Mouse (Mus musculus) adrenal gland, adult 18-20 months (tissue): ENCODE measurements around the gene Hykk. TPM values are rescaled to one million over a fixed set of nuclear protein-coding genes. Genes with fewer than 3 reads are reported as not detected.

Experiments used
- DNase-seq, 2 experiments: peaks; one replicate each; pipeline ENCODE4 v3.0.0; 2021 to 2022; ENCODE audit warnings: low spot score in 2 of 2
- total RNA-seq, 2 experiments: library from RNA; stranded (reverse); gene quantifications; 1 replicate in 1 of 2; 2 replicates in 1 of 2; pipeline ENCODE4 v1.2.3; 2021

Gene Hykk
- total RNA-seq, 2 experiments from 2014 or later = 1.6 to 2.1 TPM

GRCm38 (mm10) chr9:54980674-54981073 is 63.6 kb downstream of the Hykk start, which contains the start of gene Chrna5:
Gene Chrna5 (plus strand): TSS chr9:54980880.
- DNase-seq = no peak

GRCm38 (mm10) chr9:54981291-54982191 is 64.5 kb downstream of the Hykk start:
- DNase-seq = peak in 1 of 2 experiments; percentile 9

- no peak for DNase-seq
These were observed 65.3 kb downstream of the Hykk start for GRCm38 (mm10) chr9:54982401-54982800.

GRCm38 (mm10) chr9:54990362-54990761 is 73.3 kb downstream of the Hykk start:
- DNase-seq = no peak

- no peak for DNase-seq
These were observed 77.3 kb downstream of the Hykk start for GRCm38 (mm10) chr9:54994381-54994780.

GRCm38 (mm10) chr9:54995645-54996044 is 78.6 kb downstream of the Hykk start:
- DNase-seq = no peak

Other genes with a start within 250 kb of the Hykk start
- 10 to 100 TPM; 34.7 to 51.7 TPM for gene Dnaja4, start 218.4 kb upstream of the Hykk start, total RNA-seq
- gene Wdr61, start 182.8 kb upstream of the Hykk start, total RNA-seq = 10 to 100 TPM; 66.4 to 71.3 TPM
- gene Crabp1, start 152.5 kb upstream of the Hykk start, total RNA-seq = 10 to 100 TPM in 1 of 2 experiments, 1 to 10 TPM in 1; 9.8 to 13.7 TPM
- 10 to 100 TPM; 30.7 to 42.8 TPM for gene Ireb2, start 53.5 kb upstream of the Hykk start, total RNA-seq
- gene Psma4, start 33.5 kb downstream of the Hykk start, total RNA-seq = 100 to 1,000 TPM; 162 to 186 TPM
- not detected for gene AY074887, start 33.7 kb downstream of the Hykk start, total RNA-seq
- gene Chrna5, start 63.6 kb downstream of the Hykk start, total RNA-seq = 1 to 10 TPM in 1 of 2 experiments, under 1 TPM in 1; 0.46 to 1.6 TPM
- 10 to 100 TPM; 15.0 to 21.7 TPM for gene Chrna3, start 109.3 kb downstream of the Hykk start, total RNA-seq
- 10 to 100 TPM in 1 of 2 experiments, 1 to 10 TPM in 1; 7.7 to 10.6 TPM for gene Chrnb4, start 131.5 kb downstream of the Hykk start, total RNA-seq
- gene Ube2q2, start 231.6 kb downstream of the Hykk start, total RNA-seq = 10 to 100 TPM; 49.9 to 62.1 TPM